Mouse (Mus musculus) lung, postnatal 4 days (tissue): Measurements from ENCODE around the gene Rad54l2.

Experiments
- DNase-seq, 2 experiments: peaks; one replicate each; pipeline ENCODE4 v3.0.0; 2021

The Rad54l2 gene

GRCm38 (mm10) chr9:106788812-106789321 lies at the start of gene Rad54l2:
Gene Rad54l2, minus strand, starts transcription at chr9:106789194.
- peak; percentile 91 for DNase-seq

DNA sequence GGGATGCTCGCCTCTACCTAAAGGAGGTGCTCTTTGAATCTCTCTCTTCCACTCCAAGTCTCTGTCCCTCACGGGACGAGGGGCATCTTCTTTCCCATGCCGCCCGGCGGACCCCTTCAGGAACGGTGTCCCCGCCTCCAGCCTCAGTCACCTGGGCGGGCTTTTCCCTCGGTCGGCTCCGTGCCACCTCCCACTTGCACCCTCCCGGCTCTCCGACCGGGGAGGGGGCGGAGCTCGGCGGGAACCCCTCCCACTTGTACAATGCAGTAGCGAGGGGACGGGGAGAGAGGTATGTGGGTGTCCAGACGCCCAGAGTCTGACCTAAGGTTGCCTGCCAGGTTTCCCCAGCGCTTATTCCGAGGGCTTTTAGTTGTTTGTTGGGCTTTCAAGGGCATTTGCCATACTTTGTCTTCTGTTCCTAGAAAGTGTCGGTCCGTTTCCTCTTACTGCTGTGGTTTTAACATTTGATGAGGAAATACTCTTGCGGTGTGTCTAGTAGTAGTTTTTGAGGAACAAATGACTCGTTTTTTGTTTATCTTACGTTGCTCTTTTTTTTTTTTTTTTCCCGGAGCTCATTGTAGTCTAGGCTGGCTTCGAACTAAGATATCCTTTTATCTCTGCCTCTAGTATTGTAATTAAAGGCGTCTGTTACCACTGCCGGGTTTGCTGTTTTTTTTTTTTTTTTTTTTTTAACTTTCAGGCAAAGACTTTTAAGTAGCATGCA lies 33.5 kb upstream of the Rad54l2 start:
- DNase-seq: peak; percentile 91 to 93

DNA sequence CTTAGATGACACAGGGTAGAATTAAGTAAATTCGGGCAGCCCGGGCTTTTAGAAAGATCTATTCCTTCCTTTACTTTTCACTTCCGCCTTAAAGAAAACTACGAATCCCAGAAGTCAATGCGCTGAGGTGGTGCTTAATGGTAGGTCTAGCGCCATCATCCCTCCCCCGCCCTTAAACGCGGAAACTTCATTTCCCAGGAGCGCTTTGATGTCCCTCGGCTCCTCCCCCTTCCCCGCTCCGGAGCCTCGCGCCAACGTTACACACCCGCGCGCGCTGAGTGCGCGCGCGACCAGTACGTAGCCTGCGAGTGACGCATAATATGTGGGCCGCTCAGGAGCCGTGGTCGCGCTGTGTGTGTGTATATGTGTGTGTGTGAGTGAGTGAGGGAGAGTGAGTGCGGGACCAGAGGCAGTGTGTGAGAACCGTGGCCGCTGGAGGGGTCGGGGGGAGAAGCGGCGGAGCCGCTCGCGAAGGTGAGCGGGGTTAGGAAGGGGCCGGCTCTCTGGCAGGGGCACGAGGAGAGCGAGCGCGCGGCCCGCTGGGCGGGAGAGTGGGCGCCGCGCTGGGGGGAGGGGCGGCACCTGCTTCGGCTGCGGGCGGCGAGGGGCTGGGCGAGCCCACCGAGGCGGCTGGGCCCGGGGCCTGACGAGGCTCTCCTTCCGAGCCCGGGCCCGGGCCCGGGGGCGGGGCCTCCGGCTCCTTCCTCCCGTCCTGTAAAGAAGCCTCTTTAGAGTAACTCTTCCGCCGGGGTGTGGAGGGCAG lies 32.8 kb upstream of the Rad54l2 start, which contains the start of gene Dcaf1:
Dcaf1 (plus strand) TSS at position 257 of the 763 bp plus-strand sequence.
- DNase-seq: peak; percentile 95 to 96

DNA sequence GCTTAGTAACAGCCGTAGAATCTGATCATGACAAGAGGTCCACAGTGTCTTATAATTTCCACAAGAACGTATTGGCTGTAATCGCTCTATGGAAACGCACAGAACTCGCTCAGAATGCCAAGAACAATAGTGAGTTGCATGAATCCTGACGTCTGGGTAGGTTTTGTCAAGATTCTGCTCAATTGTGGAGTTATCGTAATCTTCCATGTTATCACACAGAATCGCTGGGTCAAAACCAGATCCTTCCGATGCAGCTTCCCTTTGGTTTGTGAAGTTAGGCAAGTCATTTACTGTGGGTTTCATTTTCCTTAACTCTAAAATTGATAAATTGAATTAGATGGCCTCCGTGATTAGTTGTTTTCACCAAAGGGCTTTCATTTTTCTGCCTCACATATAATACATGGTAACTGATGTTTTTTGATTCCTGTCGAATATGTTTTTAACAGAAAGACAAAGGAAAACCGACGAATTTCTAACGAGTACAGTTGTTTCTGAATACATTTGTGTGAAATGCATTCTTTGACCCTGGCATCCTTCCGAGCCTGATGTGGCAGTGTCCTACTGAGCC lies 32.1 kb upstream of the Rad54l2 start:
- peak in 1 of 2 experiments; percentile 4 for DNase-seq

- peak in 1 of 2 experiments; percentile 20 for DNase-seq
Observed at GRCm38 (mm10) chr9:106819201-106819600, 30.2 kb upstream of the Rad54l2 start.

- DNase-seq: no peak
Observed at GRCm38 (mm10) chr9:106818191-106818590, 29.2 kb upstream of the Rad54l2 start.

DNA sequence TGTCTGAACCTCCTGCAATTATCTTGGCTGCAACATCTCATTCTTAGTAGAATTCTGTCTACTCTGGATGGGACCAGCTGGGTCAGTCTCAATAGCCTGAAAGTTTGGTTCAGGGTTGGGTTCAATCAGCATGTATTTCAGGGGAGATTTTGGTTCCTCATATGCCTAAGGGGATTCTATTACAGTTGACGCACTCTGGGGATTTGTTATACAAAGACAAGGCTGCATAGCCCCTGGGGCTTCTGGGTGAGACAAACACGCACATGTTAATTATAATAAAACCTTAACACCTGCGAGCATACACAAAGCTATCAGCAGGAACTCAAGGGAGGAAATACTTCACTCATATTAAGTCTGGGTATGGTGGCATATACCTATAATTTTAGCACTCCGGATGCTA lies 17.5 kb upstream of the Rad54l2 start:
- DNase-seq: no peak

DNA sequence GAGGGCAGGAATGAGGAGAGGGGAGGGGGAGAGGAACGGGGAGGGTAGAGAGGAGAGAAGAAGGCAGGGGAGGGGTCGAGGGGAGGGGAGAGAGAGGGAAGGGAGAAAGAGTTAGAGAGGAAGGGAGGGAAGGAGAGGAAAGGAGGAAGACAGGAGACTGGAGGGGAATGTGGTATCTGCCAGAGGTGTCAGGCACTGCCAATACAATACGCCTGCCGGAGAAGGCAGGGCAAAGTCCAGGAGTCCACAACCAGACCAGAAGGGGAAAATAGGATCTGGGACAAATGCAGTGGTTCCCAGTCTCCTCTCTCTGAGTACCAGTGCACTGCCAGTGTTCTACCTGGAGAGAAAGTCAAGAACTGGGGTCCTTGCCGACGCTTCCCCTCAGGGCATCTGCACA lies 1.8 kb upstream of the Rad54l2 start:
- DNase-seq: no peak

GRCm38 (mm10) chr9:106789363-106789762 lies 369 bp upstream of the Rad54l2 start:
- DNase-seq: no peak

GRCm38 (mm10) chr9:106787979-106788811 lies 799 bp downstream of the Rad54l2 start:
- DNase-seq: peak in 1 of 2 experiments; percentile 5

GRCm38 (mm10) chr9:106785206-106785605 lies 3.8 kb downstream of the Rad54l2 start:
- DNase-seq: no peak

GRCm38 (mm10) chr9:106783554-106783953 lies 5.4 kb downstream of the Rad54l2 start:
- DNase-seq: no peak

GRCm38 (mm10) chr9:106780086-106780485 lies 8.9 kb downstream of the Rad54l2 start:
- no peak for DNase-seq

DNA sequence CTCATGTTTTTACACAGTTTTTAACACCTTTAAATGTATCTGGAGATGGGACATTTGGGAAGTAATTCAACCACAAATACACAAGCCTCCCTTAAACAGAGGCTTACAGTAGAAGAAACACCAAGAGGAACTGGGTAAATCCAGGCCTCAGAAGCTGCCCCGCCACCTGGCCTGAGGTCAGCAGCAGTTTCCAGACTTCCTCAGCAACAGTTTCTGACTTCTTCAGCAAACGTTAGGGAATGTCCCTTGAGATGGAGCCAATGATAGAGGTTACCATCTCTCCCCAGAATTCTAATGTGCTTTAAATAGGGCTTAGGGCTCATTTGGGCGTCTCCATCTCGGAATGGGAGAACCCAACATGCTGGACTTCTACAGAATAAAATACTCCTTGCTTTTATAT lies 10.7 kb downstream of the Rad54l2 start:
- no peak for DNase-seq

DNA sequence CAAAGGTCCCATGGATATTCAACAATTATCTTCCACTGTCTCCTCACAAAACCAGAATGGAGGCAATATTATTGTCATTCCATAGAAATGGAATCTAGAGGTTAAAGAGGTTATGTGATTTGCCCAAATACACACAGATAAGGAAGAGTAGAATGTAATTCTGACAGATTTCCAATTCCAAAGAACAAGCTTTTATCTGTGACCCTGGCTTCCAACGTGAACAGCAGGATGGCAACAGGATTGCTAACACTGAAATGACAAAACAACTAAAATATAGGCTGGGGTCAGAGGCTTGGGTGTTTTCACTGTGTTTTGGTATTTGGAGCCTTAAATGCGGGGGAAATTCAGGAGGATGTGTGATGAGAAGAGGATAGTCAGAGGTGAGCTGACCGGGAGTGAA lies 11.6 kb downstream of the Rad54l2 start:
- DNase-seq: no peak

DNA sequence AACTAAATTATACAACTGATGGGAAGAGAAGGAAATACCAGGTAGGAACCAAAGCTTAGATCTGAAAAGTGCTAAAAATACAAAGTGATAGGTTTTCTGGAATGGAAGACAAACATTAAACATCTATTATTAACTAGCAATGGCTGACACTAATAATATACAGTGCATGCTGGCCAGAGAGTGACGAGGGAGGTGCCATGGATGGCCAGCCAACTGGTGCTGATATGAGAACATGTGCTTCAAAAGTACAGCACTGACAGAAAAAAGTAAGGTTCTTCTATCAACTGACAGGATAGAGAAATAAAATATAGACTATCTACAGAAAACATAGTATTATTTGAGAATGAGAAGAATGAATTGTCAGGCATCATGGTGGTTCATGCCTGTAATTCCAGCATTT lies 12.9 kb downstream of the Rad54l2 start:
- no peak for DNase-seq

DNA sequence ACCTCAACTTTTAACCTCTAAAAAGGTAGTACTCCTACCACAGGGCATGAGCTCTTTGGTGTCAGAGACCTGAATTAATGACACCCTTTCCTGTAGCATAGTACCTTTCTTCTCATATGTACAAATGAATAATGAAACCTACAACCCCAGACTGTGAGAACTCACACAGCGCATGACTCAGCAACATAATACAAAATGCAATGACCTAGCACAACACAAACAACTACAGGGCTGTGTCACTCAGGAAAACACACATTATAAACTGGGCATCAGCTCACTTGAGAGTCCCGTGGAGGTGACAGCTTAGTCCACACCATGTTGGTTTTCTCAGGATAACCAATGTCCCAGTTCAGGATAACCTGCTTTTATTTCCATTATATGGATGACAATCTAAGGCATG lies 17.2 kb downstream of the Rad54l2 start:
- no peak for DNase-seq

DNA sequence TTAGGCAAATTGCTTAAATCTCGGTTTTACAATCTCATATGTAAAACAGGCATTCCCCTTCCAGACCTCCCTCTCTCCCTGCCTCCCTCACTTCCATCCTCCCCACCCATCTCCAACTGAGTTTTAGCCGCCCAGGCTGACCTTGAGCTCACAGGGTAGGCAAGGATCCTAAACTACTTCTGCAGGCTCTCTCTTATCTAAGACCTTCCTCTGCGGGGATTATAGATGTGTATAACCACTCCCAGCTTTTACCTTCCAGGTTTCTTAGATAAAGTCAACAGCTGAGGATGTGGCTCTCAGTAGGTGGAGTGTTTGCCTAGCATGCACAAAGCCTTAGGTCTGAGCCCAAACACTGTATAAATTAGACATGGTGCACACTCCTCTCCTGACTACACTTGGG lies 18.8 kb downstream of the Rad54l2 start:
- DNase-seq: no peak

- DNase-seq: no peak
Observed at GRCm38 (mm10) chr9:106769781-106770180, 19.2 kb downstream of the Rad54l2 start.

DNA sequence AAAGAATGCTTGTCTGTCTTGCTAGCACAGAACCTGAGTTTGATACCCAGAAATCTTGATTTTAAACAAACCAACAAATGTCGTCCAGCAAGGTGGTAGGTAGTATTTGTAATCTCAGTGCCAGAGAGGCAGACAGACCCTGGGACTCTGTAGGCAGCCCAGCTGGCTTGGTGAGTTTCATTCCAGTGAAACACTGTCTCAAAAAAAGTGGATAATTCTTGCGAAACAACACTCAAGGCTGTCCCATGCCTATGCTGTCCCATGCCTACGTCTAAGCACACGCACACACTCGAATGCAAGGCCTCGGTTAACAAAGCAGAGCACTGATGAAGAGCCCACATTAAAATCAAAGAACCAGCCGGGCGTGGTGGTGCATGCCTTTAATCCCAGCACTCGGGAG lies 32.6 kb downstream of the Rad54l2 start:
- no peak for DNase-seq

GRCm38 (mm10) chr9:106755776-106756175 lies 33.2 kb downstream of the Rad54l2 start:
- no peak for DNase-seq

GRCm38 (mm10) chr9:106754311-106754710 lies 34.7 kb downstream of the Rad54l2 start:
- DNase-seq: no peak

DNA sequence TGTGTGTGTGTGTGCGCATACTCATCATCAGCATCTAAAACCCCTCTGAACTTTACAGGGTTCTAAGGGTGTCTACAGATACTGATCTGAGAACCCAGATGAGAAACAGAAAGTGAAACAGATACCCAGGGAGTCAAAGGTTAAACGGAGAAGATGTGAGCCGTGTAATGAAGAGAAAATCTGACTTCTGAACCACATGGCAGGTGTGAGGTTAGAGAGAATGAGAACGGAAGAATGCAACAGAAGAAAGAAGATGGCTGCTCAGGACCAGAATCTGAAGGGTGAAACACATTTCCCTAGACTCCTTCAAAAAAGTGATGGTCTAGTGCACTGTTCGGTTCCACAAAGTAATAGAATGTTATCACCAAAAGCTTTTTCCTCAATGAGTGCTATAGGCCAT lies 36.9 kb downstream of the Rad54l2 start:
- DNase-seq: no peak
